Mouse (Mus musculus): Measurements from ENCODE around the gene Clock.

Gene Clock

GRCm38 (mm10) chr5:76283890-76284289 lies 20.7 kb downstream of the Clock start:
- in situ Hi-C loops (cut with MboI, MseI), result no loop called here

- in situ Hi-C loops (cut with MboI, MseI), result no loop called here
Measured at GRCm38 (mm10) chr5:76274977-76275376, 29.6 kb downstream of the Clock start.

DNA sequence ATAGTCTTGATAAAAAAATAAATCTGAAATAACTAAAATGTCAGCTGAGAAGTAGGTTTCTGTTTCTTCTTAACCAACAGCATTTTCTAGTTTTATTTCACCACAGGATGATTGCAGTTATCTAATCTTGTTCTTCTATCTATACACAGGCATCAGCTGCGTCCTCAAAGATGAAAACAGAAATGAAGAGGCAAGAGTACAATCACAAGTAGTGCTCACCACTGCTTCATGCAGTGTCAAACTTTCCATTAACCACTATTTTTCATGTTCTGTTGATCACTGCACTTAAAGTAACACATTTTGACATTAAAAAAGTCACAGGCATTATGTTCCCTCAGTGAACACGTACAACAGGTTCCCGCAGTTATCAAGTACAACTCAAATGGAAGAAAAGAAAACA lies 53.6 kb downstream of the Clock start:
- in situ Hi-C loops (cut with MboI, MseI), result no loop called here

GRCm38 (mm10) chr5:76246539-76246938 lies 58.1 kb downstream of the Clock start:
- in situ Hi-C loops (cut with MboI, MseI), result no loop called here

- in situ Hi-C loops (cut with MboI, MseI), result no loop called here
Measured at GRCm38 (mm10) chr5:76245419-76245818, 59.2 kb downstream of the Clock start.

DNA sequence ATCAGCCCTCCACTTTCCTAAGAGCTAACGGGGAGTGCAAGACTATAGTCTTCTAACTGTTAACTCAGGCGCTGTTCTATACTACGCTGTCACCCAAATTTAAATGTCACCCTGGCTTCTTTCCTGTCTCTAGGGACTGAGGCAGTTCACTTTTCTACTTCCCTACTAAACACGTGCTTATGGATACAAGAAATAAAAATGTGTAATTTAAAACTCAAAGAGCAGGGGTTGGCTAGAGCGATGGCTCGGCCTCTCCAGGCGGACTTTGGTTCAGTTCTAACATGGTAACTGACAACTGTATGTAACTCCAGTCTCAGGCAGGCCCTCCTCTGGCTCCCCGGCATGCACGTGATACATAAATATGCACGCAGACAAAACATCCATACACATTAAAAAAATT lies 60.2 kb downstream of the Clock start:
- in situ Hi-C loops (cut with MboI, MseI), result no loop called here

DNA sequence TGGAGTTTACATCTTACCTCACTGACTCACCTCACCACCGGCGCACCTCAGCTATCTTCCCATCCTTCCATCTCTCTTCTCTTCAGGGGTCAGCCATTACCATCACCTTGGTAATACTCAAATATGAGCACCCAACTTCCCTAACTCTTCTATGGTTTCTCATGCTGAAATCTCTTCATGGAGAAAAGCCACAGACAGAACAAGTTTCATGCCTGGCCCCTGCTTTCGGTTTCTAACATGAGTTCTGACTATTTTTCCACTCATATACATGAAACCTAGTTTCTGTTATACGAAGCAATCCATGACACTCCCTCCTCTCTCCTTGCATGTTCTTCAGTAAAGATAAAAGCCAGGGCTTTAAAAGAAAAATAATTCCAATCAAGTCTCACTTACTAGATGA lies 60.7 kb downstream of the Clock start:
- in situ Hi-C loops (cut with MboI, MseI), result no loop called here

DNA sequence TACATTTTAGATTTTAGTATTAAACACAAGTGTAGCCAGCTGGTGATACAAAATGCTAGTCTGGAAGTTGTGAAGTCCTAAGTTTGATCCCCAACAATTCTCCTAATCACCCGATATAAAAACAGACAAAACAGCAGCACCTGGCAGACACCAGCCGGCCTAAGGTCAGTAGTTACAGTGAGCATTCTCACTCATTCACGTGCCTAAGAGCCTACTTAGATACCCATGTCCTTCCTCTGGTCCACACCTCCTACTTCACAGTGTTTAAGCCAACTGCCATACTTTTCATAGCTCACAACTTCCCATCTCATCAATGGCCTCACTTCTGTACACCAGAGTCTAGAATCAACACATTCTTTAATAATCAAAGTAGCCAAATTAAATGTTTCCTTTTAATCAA lies 61.3 kb downstream of the Clock start:
- in situ Hi-C loops (cut with MboI, MseI), result no loop called here

DNA sequence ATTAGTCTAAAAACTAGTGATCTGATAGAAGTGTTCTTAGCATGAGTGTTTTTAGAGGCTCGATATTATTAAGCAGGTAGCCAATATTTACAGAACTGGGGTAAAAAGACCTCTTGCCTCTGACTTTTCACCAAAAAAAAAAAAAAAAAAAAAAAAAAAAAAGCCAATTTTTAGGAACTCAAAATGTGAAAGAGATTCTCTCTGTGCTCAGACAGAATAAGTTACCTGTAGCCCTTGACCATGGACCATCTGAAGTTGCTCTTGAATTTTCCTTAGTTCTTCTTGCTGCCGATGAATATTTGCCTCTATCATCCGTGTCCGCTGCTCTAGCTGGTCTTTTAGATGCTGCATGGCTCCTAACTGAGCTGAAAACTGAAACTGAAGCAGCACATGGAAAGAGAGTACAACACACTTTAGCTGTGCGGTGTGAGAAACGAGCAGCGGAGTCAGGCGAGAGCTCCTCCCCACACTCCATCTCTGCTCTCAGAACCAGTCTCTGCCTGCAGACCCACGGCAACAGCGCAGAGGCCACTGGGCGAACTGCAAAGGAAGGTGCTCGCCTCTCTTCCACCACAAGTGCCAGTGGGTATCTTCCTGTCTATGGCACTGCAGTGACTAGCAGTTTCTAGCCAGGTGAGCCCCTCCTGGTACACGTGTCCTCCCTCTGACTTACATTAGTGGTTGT lies 73.3 kb downstream of the Clock start:
- in situ Hi-C loops (cut with MboI, MseI), result no loop called here

DNA sequence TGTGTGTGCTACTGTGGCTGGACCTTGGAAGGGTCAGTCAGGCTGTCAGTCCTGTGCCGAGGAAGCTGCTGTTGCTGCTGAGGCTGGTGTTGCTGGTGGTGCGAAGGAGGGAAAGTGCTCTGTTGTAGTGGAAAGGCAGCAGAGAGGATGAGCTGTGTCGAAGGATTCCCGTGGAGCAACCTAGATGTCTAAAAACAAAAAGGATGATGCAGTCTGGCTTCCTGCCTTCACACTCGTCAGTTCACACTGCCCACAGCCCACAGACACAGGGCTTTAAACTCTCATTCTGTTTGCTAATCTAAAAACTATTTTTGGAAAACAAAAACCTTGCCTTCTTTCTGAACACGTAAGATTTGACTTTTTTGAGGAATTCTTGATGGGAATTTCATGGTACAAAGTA lies 87.9 kb downstream of the Clock start:
- in situ Hi-C loops (cut with MboI, MseI), result no loop called here

GRCm38 (mm10) chr5:76208066-76208465 lies 96.5 kb downstream of the Clock start:
- in situ Hi-C loops (cut with MboI, MseI), result no loop called here

- in situ Hi-C loops (cut with MboI, MseI), result no loop called here
Measured at GRCm38 (mm10) chr5:76205886-76206285, 98.7 kb downstream of the Clock start.

GRCm38 (mm10) chr5:76203171-76203570 lies 101.4 kb downstream of the Clock start:
- in situ Hi-C loops (cut with MboI, MseI), result no loop called here

DNA sequence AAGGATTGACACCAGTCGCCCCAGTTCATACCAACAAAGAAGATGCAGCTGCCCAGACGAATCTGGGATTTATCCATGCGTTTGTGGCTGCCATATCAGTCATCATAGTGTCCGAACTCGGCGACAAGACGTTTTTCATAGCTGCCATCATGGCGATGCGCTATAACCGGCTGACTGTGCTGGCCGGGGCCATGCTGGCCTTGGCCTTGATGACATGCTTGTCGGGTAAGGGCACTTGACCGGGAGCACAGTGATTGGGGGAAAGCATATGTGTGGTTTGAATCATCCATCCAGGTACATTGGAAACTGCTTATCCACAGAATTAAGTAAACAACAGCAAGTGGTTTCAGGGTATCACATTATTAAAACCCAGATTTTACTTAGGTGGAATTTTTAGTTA lies 105.2 kb downstream of the Clock start:
- in situ Hi-C loops (cut with MboI, MseI), result loop anchor here (10.0 kb wide), 1 partner anchor 885 kb away; no protein-coding TSS in a partner anchor

DNA sequence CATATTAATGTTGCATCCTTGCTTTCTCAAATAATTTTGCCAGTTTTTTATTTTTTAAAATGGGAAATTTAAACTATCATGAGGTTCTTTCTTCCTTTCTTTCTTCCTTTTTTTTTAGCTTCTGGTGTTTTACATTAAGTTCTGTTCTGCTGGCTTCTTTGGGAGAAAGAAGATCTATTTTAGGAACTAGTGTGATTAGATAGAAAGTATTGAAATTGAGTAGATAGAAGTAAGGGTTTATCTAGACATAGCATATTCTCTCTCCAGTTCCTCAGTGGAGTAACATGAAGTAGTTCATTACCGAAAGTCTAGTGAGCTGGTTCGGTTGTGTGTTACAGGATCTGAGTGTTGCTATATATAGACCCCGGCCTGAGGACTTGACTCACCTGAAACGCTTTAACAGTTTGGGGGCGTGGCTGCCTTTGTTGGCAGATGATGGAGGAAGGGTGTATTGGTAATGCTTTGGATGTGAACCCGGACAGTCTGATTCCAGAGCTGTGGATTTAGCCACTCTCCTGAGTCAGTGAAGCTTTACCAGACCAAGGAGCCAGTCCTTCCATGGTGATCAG lies 110.1 kb downstream of the Clock start:
- in situ Hi-C loops (cut with MboI, MseI), result loop anchor here (10.0 kb wide), 1 partner anchor 880 kb away; no protein-coding TSS in a partner anchor

DNA sequence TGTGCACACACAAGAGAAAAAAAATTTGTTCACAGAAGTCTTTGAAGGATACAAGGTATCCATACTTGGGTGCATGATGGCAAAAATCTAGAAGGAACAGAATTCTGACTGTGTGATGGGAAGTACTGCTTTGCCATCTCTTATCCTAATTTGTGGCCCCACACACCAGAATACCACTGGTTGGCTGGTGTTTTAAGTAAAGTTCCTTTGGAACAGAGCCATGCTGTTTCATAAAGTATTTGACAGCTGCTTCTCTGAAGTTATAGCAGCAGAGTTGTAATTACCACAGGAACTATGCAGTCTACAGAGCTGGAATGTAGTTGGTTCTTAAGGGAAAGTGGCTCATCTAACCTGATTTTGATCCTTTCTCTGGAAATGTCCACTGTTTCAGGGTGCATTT lies 111.5 kb downstream of the Clock start:
- in situ Hi-C loops (cut with MboI, MseI), result loop anchor here (10.0 kb wide), 1 partner anchor 878 kb away; no protein-coding TSS in a partner anchor

DNA sequence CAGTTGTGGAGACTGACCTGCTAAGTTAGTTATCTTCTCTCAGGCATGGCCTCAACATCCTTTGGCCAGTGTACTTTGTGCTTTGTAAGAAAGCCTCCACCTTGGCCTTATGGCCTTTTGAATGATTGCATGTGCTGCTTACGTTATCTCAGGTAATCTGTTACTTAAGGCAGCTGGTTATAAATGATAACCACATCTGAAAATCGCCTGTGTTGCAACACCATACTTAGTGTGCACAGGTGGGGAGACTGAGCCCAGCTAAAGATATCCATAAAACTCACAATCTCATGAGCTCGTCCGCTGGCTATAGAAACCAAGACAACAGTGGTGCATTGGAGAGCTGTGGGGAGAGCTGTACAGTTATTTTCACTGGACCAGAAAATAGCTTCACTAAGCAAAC lies 114.0 kb downstream of the Clock start:
- in situ Hi-C loops (cut with MboI, MseI), result loop anchor here (10.0 kb wide), 1 partner anchor 876 kb away; no protein-coding TSS in a partner anchor

- in situ Hi-C loops (cut with MboI, MseI), result no loop called here
Measured at GRCm38 (mm10) chr5:76187885-76188284, 116.7 kb downstream of the Clock start.

DNA sequence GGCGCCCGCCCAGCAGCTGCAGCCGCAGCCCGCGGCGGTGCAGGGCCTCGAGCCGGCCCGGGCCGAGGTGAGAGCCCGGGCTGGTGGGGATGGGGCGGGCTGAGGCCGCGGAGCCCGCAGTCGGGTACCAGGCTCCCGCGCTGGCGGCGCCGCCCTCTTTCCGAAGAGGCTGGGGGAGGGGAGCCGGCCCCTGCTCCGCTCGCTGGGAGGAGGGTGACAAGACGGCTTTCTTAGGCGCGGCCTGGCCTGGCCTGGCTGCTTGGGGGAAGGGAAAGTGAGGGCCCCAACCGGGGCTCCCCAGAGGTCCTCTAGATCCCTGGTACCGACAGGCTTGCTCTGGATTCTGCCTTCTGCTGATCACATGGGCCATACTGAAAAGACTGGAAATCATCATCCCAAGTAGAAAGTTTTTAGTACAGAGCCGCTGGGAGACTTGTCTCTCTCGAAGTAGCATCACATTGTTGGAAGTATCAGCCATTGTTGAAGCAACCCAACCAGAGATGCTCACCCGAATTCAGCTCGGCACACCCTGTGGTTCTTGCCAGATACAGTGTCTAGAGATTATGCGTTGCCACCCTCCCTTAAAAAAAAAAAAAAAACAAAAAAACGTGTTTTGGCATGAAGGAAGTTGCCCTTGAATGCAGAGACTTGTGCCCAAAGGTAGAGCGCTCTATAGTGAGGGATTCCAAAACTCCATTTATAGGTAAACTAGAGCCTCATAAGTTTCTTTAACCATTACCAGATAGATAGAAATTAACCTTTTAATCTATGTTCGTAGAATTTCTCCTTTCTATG lies 120.1 kb downstream of the Clock start:
- in situ Hi-C loops (cut with MboI, MseI), result no loop called here

DNA sequence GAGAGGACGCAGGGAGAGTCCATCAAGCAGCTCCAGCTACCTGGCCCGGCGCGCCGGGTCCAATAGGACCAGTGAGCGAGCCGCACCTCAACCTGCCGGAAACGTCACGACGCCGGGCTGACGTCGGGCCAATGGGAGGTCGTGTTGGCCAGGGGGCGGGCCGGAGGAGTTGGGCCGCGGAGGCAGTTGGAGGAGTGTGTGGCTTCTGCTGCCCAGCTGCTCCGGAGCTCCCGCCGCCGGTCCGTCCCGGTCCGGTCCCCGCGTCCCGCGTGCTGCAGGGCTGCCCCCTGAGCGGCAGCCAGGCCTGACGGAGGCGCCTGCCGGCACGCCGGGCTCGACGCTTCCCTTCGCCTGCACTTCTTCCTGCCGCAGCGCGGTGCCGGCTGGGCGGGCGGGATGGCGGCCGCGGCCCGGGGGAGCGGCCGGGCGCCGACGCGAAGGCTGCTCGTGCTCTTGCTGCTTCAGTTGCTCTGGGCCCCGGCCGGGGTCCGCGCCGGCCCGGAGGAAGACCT lies 120.8 kb downstream of the Clock start, which contains the start of gene Tmem165:
Tmem165 (plus strand) TSS at position 131 of the 512 bp plus-strand sequence.
- in situ Hi-C loops (cut with MboI, MseI), result no loop called here

DNA sequence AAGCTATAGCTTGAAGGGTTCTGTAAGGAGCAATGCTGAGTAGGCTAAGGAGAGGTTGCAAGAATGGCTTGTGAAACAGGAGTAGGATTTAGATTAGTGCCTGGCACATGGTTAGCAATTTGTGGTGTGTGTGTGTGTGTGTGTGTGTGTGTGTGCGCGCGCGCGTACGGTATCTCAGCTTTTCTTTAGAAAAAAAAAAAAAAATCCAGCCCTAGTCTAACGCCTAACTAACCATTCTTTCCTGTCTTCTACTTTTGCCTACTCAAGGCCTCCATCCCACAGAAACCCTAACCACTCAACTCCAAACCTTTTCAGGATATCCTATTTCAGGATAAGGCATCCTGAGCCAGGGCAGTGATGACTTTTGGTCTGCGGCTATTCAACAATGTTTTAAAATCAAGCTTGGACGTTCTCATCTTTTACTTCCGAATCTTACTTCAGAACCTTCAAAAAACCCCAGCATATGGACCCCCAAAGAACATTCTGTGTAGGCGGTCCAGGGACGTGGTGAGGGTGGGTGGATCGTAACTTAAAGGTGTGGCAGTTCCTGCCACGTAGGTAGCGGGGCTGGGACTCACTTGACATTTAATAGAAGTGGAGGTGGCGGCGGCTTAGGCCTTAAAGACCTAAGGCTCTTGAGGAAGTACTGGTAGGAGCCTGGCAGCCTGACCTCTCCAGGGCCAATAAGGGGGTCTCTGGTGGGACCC lies 121.4 kb downstream of the Clock start:
- in situ Hi-C loops (cut with MboI, MseI), result no loop called here

GRCm38 (mm10) chr5:76182326-76182725 lies 122.3 kb downstream of the Clock start:
- in situ Hi-C loops (cut with MboI, MseI), result no loop called here

Data from regulatory T cell (primary cell).